Mouse (Mus musculus): ENCODE measurements around the gene Gucy2f. TPM values are rescaled to one million over a fixed set of nuclear protein-coding genes. Genes with fewer than 3 reads are reported as not detected.
"Not testable (repeated sequence)": the region's sequence is repeated elsewhere in the genome, so short reads cannot be mapped to it uniquely, and the experiment has no call there.

The Gucy2f gene
- not detected in 2 replicates for polyA plus RNA-seq (2014; fragmentation: Nextera tagmentation; extraction: Ambion mirVana)

- no peak for ATAC-seq (ENCODE audit: insufficient number of reproducible peaks, low FRiP score, low TSS enrichment, low read depth)
- Histone ChIP-seq H3K27me3 (ENCODE audit: control insufficient read depth, insufficient read depth, low read length) (0 out of 2 replicates have a peak, but pooled peaks cover 3% of the 10 kb centered on the region), H3K9ac (ENCODE audit: low read length) (no peak within 1 kb of the TSS), H3K4me2 (ENCODE audit: low read depth, severe bottlenecking) (no peak within 1 kb of the TSS), H3K36me3 (ENCODE audit: control insufficient read depth, insufficient read depth, low read length) (no peaks in the 10 kb centered on the region), H3K27ac (replicated peaks; ENCODE audit: low read depth, low read length) (no peak within 1 kb of the TSS), H3K9me3 (ENCODE audit: control insufficient read depth, low read length) (no peaks in the 10 kb centered on the region), H3K4me3 (ENCODE audit: low read depth, low read length) (no peak within 1 kb of the TSS), H3K4me1 (ENCODE audit: control insufficient read depth, insufficient read depth, low read length) (no peaks in the 10 kb centered on the region)
- DNase-seq (ENCODE audit: low spot score), result no peak
- 46% methylated on average over 5 of the region's 5 CpGs for WGBS
Measured at GRCm38 (mm10) chrX:142196831-142197230, at the start of gene Gucy2f. Gene Gucy2f, minus strand, starts transcription at chrX:142196931.

GRCm38 (mm10) chrX:142245682-142246327 lies 49.1 kb upstream of the Gucy2f start:
- Histone ChIP-seq H3K9me3 (ENCODE audit: control insufficient read depth, low read length) (no peaks in the 10 kb centered on the region), H3K9ac (ENCODE audit: low read length) (no peak overlapping the region), H3K36me3 (ENCODE audit: control insufficient read depth, insufficient read depth, low read length) (no peaks in the 10 kb centered on the region), H3K27me3 (ENCODE audit: control insufficient read depth, insufficient read depth, low read length) (peaks cover 3% of the 10 kb centered on the region; the same call in 1 of the 2 replicates), H3K4me1 (ENCODE audit: control insufficient read depth, insufficient read depth, low read length) (no peaks in the 10 kb centered on the region), H3K27ac (replicated peaks; ENCODE audit: low read depth, low read length) (no peak overlapping the region), H3K4me2 (ENCODE audit: low read depth, severe bottlenecking) (no peak overlapping the region), H3K4me3 (ENCODE audit: low read depth, low read length) (no peak overlapping the region)
- WGBS, result 85% methylated on average over 5 of the region's 5 CpGs
- ATAC-seq (ENCODE audit: insufficient number of reproducible peaks, low FRiP score, low TSS enrichment, low read depth), result no peak
- no peak for DNase-seq (ENCODE audit: low spot score)

DNA sequence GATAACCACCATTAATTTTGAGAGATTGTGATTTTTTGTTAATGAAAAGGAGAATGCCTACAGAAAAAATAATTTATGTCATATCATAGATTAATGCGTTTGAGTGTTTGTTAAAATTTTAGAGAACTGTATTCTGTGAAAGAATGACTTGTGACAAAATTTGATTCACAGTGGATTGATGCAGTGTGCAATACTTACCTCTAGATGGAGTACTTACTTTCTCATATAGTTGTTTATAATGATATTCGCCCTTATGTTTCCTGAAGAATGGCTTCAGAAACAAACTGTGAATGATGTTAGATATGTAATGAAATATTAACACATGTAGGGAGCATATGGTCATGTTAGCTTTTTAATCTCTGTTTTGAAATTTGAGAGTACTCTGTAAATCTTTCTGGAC lies 40.4 kb upstream of the Gucy2f start:
- Histone ChIP-seq H3K4me2 (ENCODE audit: low read depth, severe bottlenecking) (no peak overlapping the region), H3K4me1 (ENCODE audit: control insufficient read depth, insufficient read depth, low read length) (no peaks in the 10 kb centered on the region), H3K27ac (replicated peaks; ENCODE audit: low read depth, low read length) (no peak overlapping the region), H3K4me3 (ENCODE audit: low read depth, low read length) (no peak overlapping the region), H3K9ac (ENCODE audit: low read length) (no peak overlapping the region), H3K36me3 (ENCODE audit: control insufficient read depth, insufficient read depth, low read length) (no peaks in the 10 kb centered on the region), H3K27me3 (ENCODE audit: control insufficient read depth, insufficient read depth, low read length) (no peaks in the 10 kb centered on the region), H3K9me3 (ENCODE audit: control insufficient read depth, low read length) (no peaks in the 10 kb centered on the region)
- WGBS, result 43% methylated on average over 2 of the region's 2 CpGs
- no peak for DNase-seq (ENCODE audit: low spot score)
- no peak for ATAC-seq (ENCODE audit: insufficient number of reproducible peaks, low FRiP score, low TSS enrichment, low read depth)

DNA sequence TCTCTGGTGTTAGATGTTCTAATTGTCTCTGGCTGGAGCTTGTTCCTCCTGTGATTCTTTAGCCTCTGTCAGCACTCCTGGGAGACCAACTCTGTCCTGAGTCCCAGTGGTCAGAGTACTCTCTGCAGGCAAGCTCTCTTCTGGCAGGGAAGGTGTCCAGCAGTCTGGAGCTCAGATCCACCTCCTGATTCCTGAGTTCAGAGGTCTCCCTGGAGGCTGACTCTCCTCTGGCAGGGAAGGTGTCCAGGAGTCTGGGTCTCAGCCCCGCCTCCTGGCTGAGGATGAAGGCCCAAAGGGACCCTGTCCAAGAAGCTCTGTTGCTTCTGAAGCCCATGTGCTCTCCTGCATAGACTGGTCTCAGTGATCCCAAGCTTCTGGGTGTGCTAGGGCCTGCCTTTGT lies 39.4 kb upstream of the Gucy2f start:
- not testable (repeated sequence) for H3K36me3 ChIP-seq (ENCODE audit: control insufficient read depth, insufficient read depth, low read length); H3K4me1 ChIP-seq (ENCODE audit: control insufficient read depth, insufficient read depth, low read length); ATAC-seq (ENCODE audit: insufficient number of reproducible peaks, low FRiP score, low TSS enrichment, low read depth); H3K27me3 ChIP-seq (ENCODE audit: control insufficient read depth, insufficient read depth, low read length); H3K4me2 ChIP-seq (ENCODE audit: low read depth, severe bottlenecking); H3K27ac ChIP-seq (replicated peaks; ENCODE audit: low read depth, low read length); H3K9ac ChIP-seq (ENCODE audit: low read length); DNase-seq (ENCODE audit: low spot score); H3K4me3 ChIP-seq (ENCODE audit: low read depth, low read length); H3K9me3 ChIP-seq (ENCODE audit: control insufficient read depth, low read length)
- 73% methylated on average over 1 of the region's 1 CpGs for WGBS

GRCm38 (mm10) chrX:142228769-142229158 lies 32.0 kb upstream of the Gucy2f start:
- H3K4me2 ChIP-seq (ENCODE audit: low read depth, severe bottlenecking), result peak overlapping the region; percentile 17; the same call in 1 of the 2 replicates
- H3K27me3 ChIP-seq (ENCODE audit: control insufficient read depth, insufficient read depth, low read length), result no peaks in the 10 kb centered on the region
- no peaks in the 10 kb centered on the region for H3K4me1 ChIP-seq (ENCODE audit: control insufficient read depth, insufficient read depth, low read length)
- no peak for DNase-seq (ENCODE audit: low spot score)
- H3K36me3 ChIP-seq (ENCODE audit: control insufficient read depth, insufficient read depth, low read length), result no peaks in the 10 kb centered on the region
- H3K9me3 ChIP-seq (ENCODE audit: control insufficient read depth, low read length), result no peaks in the 10 kb centered on the region
- no peak for ATAC-seq (ENCODE audit: insufficient number of reproducible peaks, low FRiP score, low TSS enrichment, low read depth)
- H3K4me3 ChIP-seq (ENCODE audit: low read depth, low read length), result peak overlapping the region; percentile 39; the same call in 1 of the 2 replicates
- no peak overlapping the region for H3K9ac ChIP-seq (ENCODE audit: low read length)
- H3K27ac ChIP-seq (replicated peaks; ENCODE audit: low read depth, low read length), result no peak overlapping the region
- WGBS, result 38% methylated on average over 7 of the region's 7 CpGs

DNA sequence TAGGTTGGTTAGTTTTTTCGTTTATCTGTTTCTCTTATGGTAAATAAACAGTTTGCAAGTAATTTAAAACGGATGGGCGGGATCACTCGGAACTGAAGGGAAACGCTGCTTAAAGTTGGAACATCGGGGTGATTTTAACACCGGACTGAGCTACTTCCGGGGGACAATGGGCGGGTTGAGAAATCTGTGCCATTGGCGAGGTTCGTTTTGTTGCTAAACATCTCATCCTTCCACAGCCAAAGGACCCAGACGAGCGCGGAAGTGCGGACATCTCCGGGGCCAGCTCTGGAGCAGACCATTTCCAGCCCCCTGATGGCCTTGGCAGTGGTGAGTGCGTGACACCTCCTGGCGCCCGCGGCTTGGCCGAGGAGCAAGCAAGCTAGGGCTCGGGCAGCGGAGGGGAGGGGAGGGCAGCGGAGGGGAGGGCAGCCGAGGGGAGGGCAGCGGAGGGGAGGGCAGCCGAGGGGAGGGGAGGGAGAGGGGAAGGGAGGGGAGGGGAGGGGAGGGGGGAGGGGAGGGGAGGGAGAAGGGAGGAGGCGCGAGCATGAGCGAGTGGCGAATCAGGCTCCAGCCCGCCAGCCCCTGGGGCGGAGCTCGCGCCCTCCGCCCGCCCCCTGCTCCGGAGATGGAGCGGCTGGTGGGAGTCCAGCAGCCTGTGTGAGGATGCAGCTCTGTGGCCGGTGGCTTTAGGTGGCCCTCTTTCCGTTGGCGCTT lies 31.5 kb upstream of the Gucy2f start:
- peak overlapping the region; percentile 52; the same call in 1 of the 2 replicates for H3K27ac ChIP-seq (replicated peaks; ENCODE audit: low read depth, low read length)
- peak; percentile 68 for DNase-seq (ENCODE audit: low spot score)
- peak overlapping the region; percentile 39 for H3K4me3 ChIP-seq (ENCODE audit: low read depth, low read length)
- H3K9ac ChIP-seq (ENCODE audit: low read length), result 0 out of 2 replicates have a peak overlapping the region, but pooled peaks have one; percentile 12
- H3K27me3 ChIP-seq (ENCODE audit: control insufficient read depth, insufficient read depth, low read length), result no peaks in the 10 kb centered on the region
- H3K4me1 ChIP-seq (ENCODE audit: control insufficient read depth, insufficient read depth, low read length), result no peaks in the 10 kb centered on the region
- 27% methylated on average over 32 of the region's 42 CpGs for WGBS
- peak overlapping the region; percentile 37 for H3K4me2 ChIP-seq (ENCODE audit: low read depth, severe bottlenecking)
- no peaks in the 10 kb centered on the region for H3K9me3 ChIP-seq (ENCODE audit: control insufficient read depth, low read length)
- no peaks in the 10 kb centered on the region for H3K36me3 ChIP-seq (ENCODE audit: control insufficient read depth, insufficient read depth, low read length)
- ATAC-seq (ENCODE audit: insufficient number of reproducible peaks, low FRiP score, low TSS enrichment, low read depth), result peak; percentile 87

DNA sequence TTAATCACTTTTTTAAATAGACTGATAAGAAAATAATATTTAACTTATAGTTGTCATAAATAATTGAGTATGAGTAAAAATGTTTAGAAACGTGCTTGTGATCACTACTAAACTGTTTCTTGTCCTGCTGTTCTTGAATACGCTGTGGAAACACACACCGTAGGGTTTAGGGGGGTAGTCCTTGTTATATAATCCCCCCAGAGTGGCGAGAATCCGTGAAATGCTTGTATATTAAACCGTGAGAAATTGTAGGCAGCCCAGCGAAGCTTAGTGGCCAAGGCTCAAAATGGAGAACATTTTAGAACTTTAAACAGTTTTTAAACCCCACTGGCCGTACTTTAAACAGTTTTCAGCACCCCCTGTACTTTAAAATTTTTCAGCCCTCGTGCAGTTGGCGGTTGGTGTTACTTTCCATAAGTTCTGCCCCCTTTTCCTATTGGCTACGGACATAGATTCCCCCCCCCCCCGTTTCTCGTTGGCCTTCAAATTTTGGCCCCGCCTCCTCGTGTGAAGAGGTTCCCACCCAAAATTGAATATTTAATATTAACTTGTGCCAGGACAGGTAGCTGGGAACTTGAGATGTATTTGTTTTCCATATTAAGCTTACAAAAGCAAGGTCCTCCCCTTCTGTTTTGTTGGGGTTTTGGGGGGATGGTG lies 30.8 kb upstream of the Gucy2f start:
- Histone ChIP-seq H3K27me3 (ENCODE audit: control insufficient read depth, insufficient read depth, low read length) (no peaks in the 10 kb centered on the region), H3K4me2 (ENCODE audit: low read depth, severe bottlenecking) (peak overlapping the region; percentile 37), H3K9me3 (ENCODE audit: control insufficient read depth, low read length) (no peaks in the 10 kb centered on the region), H3K4me1 (ENCODE audit: control insufficient read depth, insufficient read depth, low read length) (no peaks in the 10 kb centered on the region), H3K4me3 (ENCODE audit: low read depth, low read length) (peak overlapping the region; percentile 39), H3K36me3 (ENCODE audit: control insufficient read depth, insufficient read depth, low read length) (no peaks in the 10 kb centered on the region), H3K27ac (replicated peaks; ENCODE audit: low read depth, low read length) (no peak overlapping the region), H3K9ac (ENCODE audit: low read length) (no peak overlapping the region)
- DNase-seq (ENCODE audit: low spot score) (peak; percentile 31), ATAC-seq (ENCODE audit: insufficient number of reproducible peaks, low FRiP score, low TSS enrichment, low read depth) (peak; percentile 77; the same call in 1 of the 2 replicates)
- WGBS, result 22% methylated on average over 15 of the region's 15 CpGs

- no peaks in the 10 kb centered on the region for H3K9me3 ChIP-seq (ENCODE audit: control insufficient read depth, low read length)
- WGBS, result 89% methylated on average over 14 of the region's 14 CpGs
- H3K9ac ChIP-seq (ENCODE audit: low read length), result no peak within 1 kb of the TSS
- no peaks in the 10 kb centered on the region for H3K4me1 ChIP-seq (ENCODE audit: control insufficient read depth, insufficient read depth, low read length)
- H3K36me3 ChIP-seq (ENCODE audit: control insufficient read depth, insufficient read depth, low read length), result no peaks in the 10 kb centered on the region
- ATAC-seq (ENCODE audit: insufficient number of reproducible peaks, low FRiP score, low TSS enrichment, low read depth), result no peak
- H3K4me2 ChIP-seq (ENCODE audit: low read depth, severe bottlenecking), result peak within 1 kb of the TSS; percentile 28; the same call in 1 of the 2 replicates
- no peak for DNase-seq (ENCODE audit: low spot score)
- peak within 1 kb of the TSS; percentile 39; the same call in 1 of the 2 replicates for H3K4me3 ChIP-seq (ENCODE audit: low read depth, low read length)
- H3K27me3 ChIP-seq (ENCODE audit: control insufficient read depth, insufficient read depth, low read length), result no peaks in the 10 kb centered on the region
- no peak within 1 kb of the TSS for H3K27ac ChIP-seq (replicated peaks; ENCODE audit: low read depth, low read length)
Measured at GRCm38 (mm10) chrX:142226542-142226941, 29.8 kb upstream of the Gucy2f start, which contains the start of gene Nxt2. Gene Nxt2, plus strand, starts transcription at chrX:142226770.

All from limb, embryonic 11.5 days (tissue).